Mouse (Mus musculus) G1E (cell line): ENCODE results near the gene Mto1.

ENCODE experiments used
- CTCF ChIP-seq: IDR thresholded peaks from 2 replicates; pipeline ENCODE4 v1.5.1; 2012; ENCODE audit warnings: low read depth, low read length, inconsistent platforms, mixed read lengths
- GATA1 ChIP-seq: IDR thresholded peaks from 2 replicates; pipeline ENCODE4 v1.6.1; 2012; ENCODE audit warnings: borderline replicate concordance, low read length, inconsistent platforms, mixed read lengths
- TAL1 ChIP-seq: conservative IDR thresholded peaks from 2 replicates; pipeline ENCODE4 v1.6.1; 2012; ENCODE audit warnings: low read depth, low read length, inconsistent platforms, mixed read lengths

DNA sequence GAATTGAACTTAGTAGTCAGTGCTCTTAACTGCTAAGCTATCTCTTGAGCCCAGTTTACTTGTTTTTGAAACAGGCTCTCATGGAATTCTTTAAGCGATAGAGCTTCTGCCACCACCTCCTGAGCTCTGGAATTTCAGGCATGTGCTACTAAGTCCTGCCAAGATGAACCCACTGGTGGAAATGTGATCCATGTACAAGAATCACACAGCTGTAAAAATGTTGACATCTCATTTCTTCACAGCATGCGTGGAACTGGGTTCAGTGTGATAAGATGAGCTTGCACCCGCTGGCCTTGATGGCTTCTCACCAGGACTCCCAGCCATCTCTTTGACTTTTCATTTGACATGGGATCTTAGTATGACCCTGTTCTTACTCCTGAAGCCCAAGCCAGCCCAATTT, 52.4 kb downstream of the Mto1 start:
- TF ChIP-seq CTCF (no peak), TAL1 (no peak), GATA1 (no peak)
